Mouse (Mus musculus) heart, adult 2 months (tissue): ENCODE measurements around the gene Srcap.

Experiments used
- CTCF ChIP-seq: fragments of 200-600 bp; IDR thresholded peaks from 2 replicates; pipeline ENCODE4 v1.8.1; 2022; ENCODE audit warnings: antibody characterized with exemption, mild to moderate bottlenecking, moderate library complexity
- POLR2A ChIP-seq: fragments of 200-500 bp; IDR thresholded peaks from 2 replicates; pipeline ENCODE4 v1.6.1; 2011; ENCODE audit warnings: mild to moderate bottlenecking, low read depth, low read length, control low read depth; ENCODE audit not compliant: insufficient read depth

GRCm38 (mm10) chr7:127470011-127470715, 41.6 kb upstream of the Srcap start:
- TF ChIP-seq CTCF = no peak
- no peak for TF ChIP-seq POLR2A
